Mouse (Mus musculus): Measurements from ENCODE around the gene 9230112D13Rik. TPM values are rescaled to one million over a fixed set of nuclear protein-coding genes. Genes with fewer than 3 reads are reported as not detected.

The 9230112D13Rik gene
- total and polyA plus RNA-seq, 3 experiments, result 1.6 to 1.9 (median 1.7) TPM

- dilution Hi-C loops (cut with MboI; ENCODE audit: extremely low pct_ligation_motif_present, extremely low pct_unique_long_range_greater_than_20kb, low sequenced_read_pairs), result no loop called here
Observed at GRCm38 (mm10) chr14:34558947-34559346, 36.3 kb upstream of the 9230112D13Rik start.

GRCm38 (mm10) chr14:34555211-34555610 is 32.6 kb upstream of the 9230112D13Rik start:
- H3K27me3 ChIP-seq (replicated peaks), result no peaks in the 10 kb centered on the region
- no peak overlapping the region for H3K9ac ChIP-seq (ENCODE audit: insufficient read depth, low read depth)
- peaks cover 0 to 2% of the 10 kb centered on the region in 2 experiments; a peak in 1 of 4 replicates for H3K4me1 ChIP-seq (ENCODE audit: control insufficient read depth in 1 of 2, insufficient read depth in 2 of 2)
- H3K27ac ChIP-seq (ENCODE audit: insufficient read depth, low read depth), result no peak overlapping the region
- TF ChIP-seq TBP (conservative IDR thresholded peaks at IDR 0.05; ENCODE audit: low read depth, low read length), result no peak
- no peak for TF ChIP-seq HCFC1 (IDR thresholded peaks at IDR 0.05; ENCODE audit: low read depth, low read length)
- TF ChIP-seq EP300 (IDR thresholded peaks at IDR 0.05; ENCODE audit: low read length), result no peak
- no peak for TF ChIP-seq POLR2A (IDR thresholded peaks at IDR 0.05; ENCODE audit: low read depth, low read length)
- in situ Hi-C loops (cut with MboI; ENCODE audit: low pct_ligation_motif_present, low pct_unique_long_range_greater_than_20kb, low sequenced_read_pairs) (no loop called here), dilution Hi-C loops (cut with MboI; ENCODE audit: extremely low pct_ligation_motif_present, extremely low pct_unique_long_range_greater_than_20kb, low sequenced_read_pairs) (no loop called here)
- no peak overlapping the region for H3K4me3 ChIP-seq (replicated peaks in 1 of 3; ENCODE audit: low read depth in 2 of 3, low read length in 2 of 3, poor library complexity in 1 of 3)
- DNase-seq (ENCODE audit: extremely low read depth), result no peak
- no peaks in the 10 kb centered on the region for H3K79me2 ChIP-seq (replicated peaks; ENCODE audit: control insufficient read depth, extremely low read depth, insufficient read depth, poor library complexity, severe bottlenecking)
- H3K4me2 ChIP-seq (ENCODE audit: insufficient read depth, low read depth, poor library complexity, severe bottlenecking), result no peak overlapping the region
- H3K9me3 ChIP-seq (replicated peaks; ENCODE audit: low read length), result no peaks in the 10 kb centered on the region
- no peaks in the 10 kb centered on the region for H3K36me3 ChIP-seq (replicated peaks in 1 of 2; ENCODE audit: control insufficient read depth in 1 of 2, insufficient read depth in 1 of 2, low read length in 1 of 2)

More at GRCm38 (mm10) chr14:34558947-34559346, 36.3 kb upstream of the 9230112D13Rik start:
- no peak overlapping the region for H3K27ac ChIP-seq (ENCODE audit: insufficient read depth, low read depth)
- H3K9me3 ChIP-seq (replicated peaks; ENCODE audit: low read length), result no peaks in the 10 kb centered on the region
- H3K27me3 ChIP-seq (replicated peaks), result no peaks in the 10 kb centered on the region
- H3K36me3 ChIP-seq (replicated peaks in 1 of 2; ENCODE audit: control insufficient read depth in 1 of 2, insufficient read depth in 1 of 2, low read length in 1 of 2), result no peaks in the 10 kb centered on the region
- peaks cover 0 to 12% of the 10 kb centered on the region in 2 experiments; a peak in 2 of 4 replicates for H3K4me1 ChIP-seq (ENCODE audit: control insufficient read depth in 1 of 2, insufficient read depth in 2 of 2)
- DNase-seq (ENCODE audit: extremely low read depth), result no peak
- no peak overlapping the region for H3K9ac ChIP-seq (ENCODE audit: insufficient read depth, low read depth)
- no peaks in the 10 kb centered on the region for H3K79me2 ChIP-seq (replicated peaks; ENCODE audit: control insufficient read depth, extremely low read depth, insufficient read depth, poor library complexity, severe bottlenecking)
- in situ Hi-C loops (cut with MboI; ENCODE audit: low pct_ligation_motif_present, low pct_unique_long_range_greater_than_20kb, low sequenced_read_pairs), result no loop called here
- no peak overlapping the region for H3K4me3 ChIP-seq (replicated peaks in 1 of 3; ENCODE audit: low read depth in 2 of 3, low read length in 2 of 3, poor library complexity in 1 of 3)
- H3K4me2 ChIP-seq (ENCODE audit: insufficient read depth, low read depth, poor library complexity, severe bottlenecking), result no peak overlapping the region
- TF ChIP-seq HCFC1 (IDR thresholded peaks at IDR 0.05; ENCODE audit: low read depth, low read length) (no peak), USF1 (IDR thresholded peaks at IDR 0.05; ENCODE audit: low read depth, low read length) (no peak), ZMIZ1 (IDR thresholded peaks at IDR 0.05; ENCODE audit: low read depth, low read length) (no peak)

- in situ Hi-C loops (cut with MboI; ENCODE audit: low pct_ligation_motif_present, low pct_unique_long_range_greater_than_20kb, low sequenced_read_pairs) (no loop called here), dilution Hi-C loops (cut with MboI; ENCODE audit: extremely low pct_ligation_motif_present, extremely low pct_unique_long_range_greater_than_20kb, low sequenced_read_pairs) (no loop called here)
- H3K9ac ChIP-seq (ENCODE audit: insufficient read depth, low read depth), result no peak overlapping the region
- no peak overlapping the region for H3K4me3 ChIP-seq (replicated peaks in 1 of 3; ENCODE audit: low read depth in 2 of 3, low read length in 2 of 3, poor library complexity in 1 of 3)
- no peak for TF ChIP-seq USF1 (IDR thresholded peaks at IDR 0.05; ENCODE audit: low read depth, low read length)
- TF ChIP-seq MAZ (IDR thresholded peaks at IDR 0.05; ENCODE audit: low read depth, low read length), result no peak
- TF ChIP-seq JUN (IDR thresholded peaks at IDR 0.05; ENCODE audit: insufficient read depth, low read depth, low read length), result no peak
- no peak for TF ChIP-seq MEF2A (IDR thresholded peaks at IDR 0.05; ENCODE audit: borderline replicate concordance, low read depth, low read length)
- TF ChIP-seq ZC3H11A (IDR thresholded peaks at IDR 0.05; ENCODE audit: low read depth, low read length), result no peak
- no peak for TF ChIP-seq CTCF (conservative IDR thresholded peaks at IDR 0.05 in 1 of 2, IDR thresholded peaks at IDR 0.05 in 1 of 2; ENCODE audit: low read depth in 2 of 2, low read length in 2 of 2)
- no peak for TF ChIP-seq RCOR1 (conservative IDR thresholded peaks at IDR 0.05; ENCODE audit: low read depth, low read length)
- no peak for TF ChIP-seq ZNF384 (IDR thresholded peaks at IDR 0.05; ENCODE audit: low read depth, low read length)
- TF ChIP-seq CHD2 (IDR thresholded peaks at IDR 0.05; ENCODE audit: low read length), result no peak
- TF ChIP-seq IRF4 (IDR thresholded peaks at IDR 0.05; ENCODE audit: low read depth, low read length), result no peak
- no peak for TF ChIP-seq MXI1 (IDR thresholded peaks at IDR 0.05; ENCODE audit: low read depth, low read length)
- no peak for TF ChIP-seq KAT2A (IDR thresholded peaks at IDR 0.05; ENCODE audit: insufficient replicate concordance, low read length)
- H3K4me1 ChIP-seq (ENCODE audit: control insufficient read depth in 1 of 2, insufficient read depth in 2 of 2), result peaks cover 2% of the 10 kb centered on the region in 2 experiments; a peak in 1 of 4 replicates
- H3K79me2 ChIP-seq (replicated peaks; ENCODE audit: control insufficient read depth, extremely low read depth, insufficient read depth, poor library complexity, severe bottlenecking), result no peaks in the 10 kb centered on the region
- no peak for DNase-seq (ENCODE audit: extremely low read depth)
- H3K27ac ChIP-seq (ENCODE audit: insufficient read depth, low read depth), result no peak overlapping the region
- H3K27me3 ChIP-seq (replicated peaks), result no peaks in the 10 kb centered on the region
- H3K4me2 ChIP-seq (ENCODE audit: insufficient read depth, low read depth, poor library complexity, severe bottlenecking), result no peak overlapping the region
- no peaks in the 10 kb centered on the region for H3K36me3 ChIP-seq (replicated peaks in 1 of 2; ENCODE audit: control insufficient read depth in 1 of 2, insufficient read depth in 1 of 2, low read length in 1 of 2)
- H3K9me3 ChIP-seq (replicated peaks; ENCODE audit: low read length), result no peaks in the 10 kb centered on the region
Observed at GRCm38 (mm10) chr14:34554047-34554446, 31.4 kb upstream of the 9230112D13Rik start.
